Mouse (Mus musculus) embryonic fibroblast, embryonic 13.5 days (primary cell): ENCODE results near the gene Tigd4.

ENCODE experiments used
- CTCF ChIP-seq: IDR thresholded peaks from 2 replicates; pipeline ENCODE4 v1.5.1; 2011; ENCODE audit warnings: mild to moderate bottlenecking, control low read depth, low read length, moderate library complexity, borderline replicate concordance; ENCODE audit not compliant: insufficient read depth
- POLR2A ChIP-seq: IDR thresholded peaks from 2 replicates; pipeline ENCODE4 v1.6.1; 2011; ENCODE audit warnings: low read depth, mild to moderate bottlenecking, control low read depth, low read length, moderate library complexity

DNA sequence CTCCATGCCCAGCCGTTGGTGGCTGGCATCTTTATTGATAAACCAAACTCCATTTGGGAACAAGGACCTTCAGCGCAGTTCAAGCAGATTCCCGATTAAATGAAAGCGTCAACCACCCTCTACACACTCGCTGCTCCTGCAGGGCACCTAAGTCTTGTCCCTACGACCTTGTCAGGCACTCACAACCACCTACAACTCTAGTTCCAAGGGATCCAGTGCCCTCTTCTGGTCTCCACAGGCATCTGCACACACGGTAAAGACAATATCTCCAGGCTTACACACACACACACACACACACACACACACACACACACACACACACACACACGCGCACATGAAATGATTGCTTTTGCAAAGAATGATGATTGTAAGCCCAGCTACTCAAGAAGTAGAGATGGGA, 38.2 kb downstream of the Tigd4 start:
- TF ChIP-seq CTCF, result no peak
- no peak for TF ChIP-seq POLR2A
